Mouse (Mus musculus) erythroblast, embryonic 14.5 days (primary cell): ENCODE data around the gene Gsk3b.

Source experiments
- GATA1 ChIP-seq: IDR thresholded peaks from 2 replicates; pipeline ENCODE4 v1.6.1; 2012; ENCODE audit warnings: low read length, inconsistent platforms, mixed read lengths
- TAL1 ChIP-seq: IDR thresholded peaks from 3 replicates; pipeline ENCODE4 v1.6.1; 2012; ENCODE audit warnings: low read length, inconsistent platforms, mixed read lengths

DNA sequence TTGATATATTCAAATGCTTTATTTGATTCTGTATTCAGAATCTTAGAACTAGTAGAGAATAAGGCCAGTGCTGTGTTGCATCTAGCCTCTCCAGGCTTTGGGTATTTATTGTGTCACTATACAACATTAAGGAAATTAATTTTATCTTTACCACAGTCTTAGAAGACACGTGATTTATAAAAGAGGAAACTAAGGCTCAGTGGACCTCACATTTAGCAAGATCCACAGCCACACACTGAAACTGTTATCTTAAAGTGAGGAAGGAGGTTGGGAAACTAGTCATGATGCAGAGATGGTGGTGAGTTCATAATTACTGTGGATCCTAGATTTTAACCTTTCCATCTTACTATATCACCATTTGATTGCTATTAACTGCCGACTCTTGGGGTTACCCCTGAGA lies 16.7 kb downstream of the Gsk3b start:
- TF ChIP-seq GATA1 (no peak), TAL1 (no peak)
